8 mouse cellular contexts compared by ENCODE assay signal in genomic region chr11:102774621-102775141, GRCm38 (mm10). TPM values are rescaled to one million over a fixed set of nuclear protein-coding genes. Genes with fewer than 3 reads are reported as not detected.
DNase-seq lines count a peak whose midpoint lies in the region; ATAC-seq and TF ChIP-seq lines count a peak whose summit lies in the region.

No protein-coding gene starts in this region.

- peak overlapping the region; percentile 80 for H3K4me2 ChIP-seq in embryonic facial prominence, embryonic 13.5 days

- H3K27me3 ChIP-seq in C2C12 (ENCODE audit: control insufficient read depth, insufficient read depth, insufficient read length): no peaks in the 10 kb centered on the region
- peaks cover 4% of the 10 kb centered on the region; the same call in 1 of the 2 replicates for H3K27me3 ChIP-seq in embryonic facial prominence, embryonic 13.5 days
- H3K27me3 ChIP-seq in liver, adult 2 months (ENCODE audit: control insufficient read depth, insufficient read depth, low read length): no peaks in the 10 kb centered on the region
- no peaks in the 10 kb centered on the region; the same call in 1 of the 2 replicates for H3K27me3 ChIP-seq in thymus, adult 2 months (ENCODE audit: control insufficient read depth, insufficient read depth, low read length)

- peak; percentile 84 for DNase-seq in heart, adult 9 months (ENCODE audit: low spot score in 2 of 2)
- DNase-seq in kidney, adult 8-10 months: peak; percentile 85 to 89
- peak; percentile 71 for DNase-seq in liver, adult 2 months (ENCODE audit: extremely low read depth, low read depth, low spot score)
- peak; percentile 63 for DNase-seq in thymus, adult 2 months

- H3K9ac ChIP-seq in embryonic facial prominence, embryonic 13.5 days: peak overlapping the region; percentile 82
- H3K9ac ChIP-seq in liver, adult 2 months (ENCODE audit: low read depth, low read length): peak overlapping the region; percentile 33; the same call in 1 of the 2 replicates

- no peaks in the 10 kb centered on the region for H3K79me2 ChIP-seq in C2C12 (ENCODE audit: control insufficient read depth, insufficient read depth)
- no peaks in the 10 kb centered on the region for H3K79me2 ChIP-seq in liver, adult 2 months (ENCODE audit: control insufficient read depth, insufficient read depth, low read length)

- no peaks in the 10 kb centered on the region for H3K36me3 ChIP-seq in C2C12 (ENCODE audit: control insufficient read depth, insufficient read depth)
- H3K36me3 ChIP-seq in embryonic facial prominence, embryonic 13.5 days: peaks cover 14% of the 10 kb centered on the region
- H3K36me3 ChIP-seq in liver, adult 2 months (ENCODE audit: control insufficient read depth, insufficient read depth, low read length): no peaks in the 10 kb centered on the region
- no peaks in the 10 kb centered on the region for H3K36me3 ChIP-seq in thymus, adult 2 months (ENCODE audit: control insufficient read depth, insufficient read depth, low read length)

- no peak for TF ChIP-seq POLR2A in bone marrow, adult 2 months (IDR thresholded peaks at IDR 0.05; ENCODE audit: borderline replicate concordance, control insufficient read depth, low read depth, low read length)
- TF ChIP-seq POLR2A in liver, adult 2 months (IDR thresholded peaks at IDR 0.05; ENCODE audit: extremely low read depth, insufficient read depth, low read length): no peak
- TF ChIP-seq POLR2A in thymus, adult 2 months (IDR thresholded peaks at IDR 0.05; ENCODE audit: control insufficient read depth, extremely low read depth, insufficient read depth, low read length, poor library complexity): no peak

- no peak for TF ChIP-seq CTCF in C2C12 (IDR thresholded peaks at IDR 0.05; ENCODE audit: control insufficient read depth, insufficient read depth, insufficient read length)
- TF ChIP-seq CTCF in bone marrow, adult 2 months (IDR thresholded peaks at IDR 0.05; ENCODE audit: control insufficient read depth, insufficient read depth, low read length): no peak
- peak; percentile 44; the same call in 1 of the 2 replicates for TF ChIP-seq CTCF in liver, adult 2 months (IDR thresholded peaks at IDR 0.05; ENCODE audit: low read depth, low read length)
- TF ChIP-seq CTCF in thymus, adult 2 months (IDR thresholded peaks at IDR 0.05; ENCODE audit: borderline replicate concordance, control insufficient read depth, extremely low read depth, insufficient read depth, low read length, poor library complexity): no peak

- H3K9me3 ChIP-seq in embryonic facial prominence, embryonic 13.5 days: no peaks in the 10 kb centered on the region

- H3ac ChIP-seq in C2C12 (ENCODE audit: control insufficient read depth, insufficient read length, low read depth): peak overlapping the region; percentile 27

- WGBS in bone marrow, adult 2 months: 3% methylated on average over 25 of the region's 25 CpGs
- WGBS in embryonic facial prominence, embryonic 13.5 days: under 1% methylated on average over 25 of the region's 25 CpGs
- WGBS in liver, adult 2 months: 2% methylated on average over 25 of the region's 25 CpGs
- 5% methylated on average over 25 of the region's 25 CpGs for WGBS in thymus, adult 2 months

- H3K4me1 ChIP-seq in bone marrow, adult 2 months (ENCODE audit: control insufficient read depth, insufficient read depth, low read length): peaks cover under 1% of the 10 kb centered on the region
- H3K4me1 ChIP-seq in embryonic facial prominence, embryonic 13.5 days: peaks cover 57% of the 10 kb centered on the region
- peaks cover 4% of the 10 kb centered on the region; the same call in 1 of the 2 replicates for H3K4me1 ChIP-seq in liver, adult 2 months (ENCODE audit: control insufficient read depth, insufficient read depth, low read length)
- H3K4me1 ChIP-seq in thymus, adult 2 months (replicated peaks; ENCODE audit: control insufficient read depth, insufficient read depth, low read length): peaks cover 9% of the 10 kb centered on the region

- no peaks in the 10 kb centered on the region for H3K79me3 ChIP-seq in C2C12 (ENCODE audit: low read depth)

- ATAC-seq in embryonic facial prominence, embryonic 13.5 days (ENCODE audit: insufficient number of reproducible peaks, insufficient read depth, low FRiP score, low TSS enrichment, low read depth): peak; percentile 85
- peak; percentile 59; the same call in 1 of the 2 replicates for ATAC-seq in monocyte, adult 5-6 weeks (replicated peaks; ENCODE audit: insufficient number of reproducible peaks, low FRiP score, low TSS enrichment, poor library complexity, severe bottlenecking)

- H3K27ac ChIP-seq in bone marrow, adult 2 months (ENCODE audit: control insufficient read depth, insufficient read depth, low read depth, low read length, poor library complexity): no peak overlapping the region
- peak overlapping the region; percentile 97 for H3K27ac ChIP-seq in embryonic facial prominence, embryonic 13.5 days
- no peak overlapping the region for H3K27ac ChIP-seq in liver, adult 2 months (replicated peaks; ENCODE audit: insufficient read depth, low read depth, low read length)
- H3K27ac ChIP-seq in thymus, adult 2 months (ENCODE audit: control insufficient read depth, insufficient read depth, low read length): no peak overlapping the region

- peak overlapping the region; percentile 36 for H3K4me3 ChIP-seq in C2C12 (ENCODE audit: insufficient read depth, poor library complexity, severe bottlenecking)
- peak overlapping the region; percentile 25 for H3K4me3 ChIP-seq in bone marrow, adult 2 months (replicated peaks; ENCODE audit: control insufficient read depth, low read depth, low read length)
- H3K4me3 ChIP-seq in embryonic facial prominence, embryonic 13.5 days: peak overlapping the region; percentile 62
- H3K4me3 ChIP-seq in liver, adult 2 months (ENCODE audit: insufficient read depth, low read depth, low read length): peak overlapping the region; percentile 48; the same call in 1 of the 2 replicates
- H3K4me3 ChIP-seq in thymus, adult 2 months (ENCODE audit: control insufficient read depth, insufficient read depth, low read length): peak overlapping the region; percentile 24

TF ChIP-seq in C2C12, 6 proteins besides CTCF, POLR2A, EP300 and RAD21:
- TF ChIP-seq FOSL1 (IDR thresholded peaks at IDR 0.05; ENCODE audit: insufficient read depth, low read length, poor library complexity, severe bottlenecking) (no peak), MAX (IDR thresholded peaks at IDR 0.05) (no peak), CEBPB (IDR thresholded peaks at IDR 0.05; ENCODE audit: low read depth) (no peak), MYOG (IDR thresholded peaks at IDR 0.05; ENCODE audit: control insufficient read depth, extremely low read depth, insufficient read length) (no peak), MYOD1 (IDR thresholded peaks at IDR 0.05; ENCODE audit: control insufficient read depth, insufficient read length, low read depth) (no peak), USF1 (IDR thresholded peaks at IDR 0.05; ENCODE audit: low read depth) (no peak)

RNA-seq across cellular contexts. Expression of gene Adam11, which starts 13.4 kb away (rescaled TPM):
- polyA plus RNA-seq in C2C12 (2012; fragmentation: generic; extraction: Trizol): 0.41 TPM
- polyA plus RNA-seq in bone marrow, adult 2 months (2011; ENCODE audit: insufficient read depth, insufficient read length, low replicate concordance, missing spikeins): 2.9 and 11.8 TPM in 2 replicates
- 13.8 and 14.4 TPM in 2 replicates for polyA plus RNA-seq in embryonic facial prominence, embryonic 13.5 days (2015; fragmentation: Nextera tagmentation; extraction: Ambion mirVana)
- total RNA-seq in liver, adult 2 months (2014; rRNA removed): 2.1 and 3.4 TPM in 2 replicates
- 4.3 and 8.7 TPM in 2 replicates for polyA plus RNA-seq in liver, adult 2 months (2012; rRNA removed)
- 2.1 TPM in 1 of 3 replicates, not detected in the others for total RNA-seq in monocyte, adult 5-6 weeks (2017)
- polyA plus RNA-seq in thymus, adult 2 months (2012; rRNA removed): 30.2 and 51.6 TPM in 2 replicates

RNA-seq across cellular contexts. Expression of gene Gjc1, which starts 44.8 kb away (rescaled TPM):
- polyA plus RNA-seq in C2C12 (2012; fragmentation: generic; extraction: Trizol): 20.7 TPM
- polyA plus RNA-seq in bone marrow, adult 2 months (2011; ENCODE audit: insufficient read depth, insufficient read length, low replicate concordance, missing spikeins): 0.41 and 3.4 TPM in 2 replicates
- 75.7 and 81.9 TPM in 2 replicates for polyA plus RNA-seq in embryonic facial prominence, embryonic 13.5 days (2015; fragmentation: Nextera tagmentation; extraction: Ambion mirVana)
- 0.46 and 0.47 TPM in 2 replicates for total RNA-seq in liver, adult 2 months (2014; rRNA removed)
- polyA plus RNA-seq in liver, adult 2 months (2012; rRNA removed): 0.11 and 0.26 TPM in 2 replicates
- total RNA-seq in monocyte, adult 5-6 weeks (2017): not detected in 3 replicates
- 1.4 and 1.7 TPM in 2 replicates for polyA plus RNA-seq in thymus, adult 2 months (2012; rRNA removed)
